Mouse (Mus musculus) cerebellum, adult (tissue): ENCODE results near the gene Urb2.

ENCODE experiments used
- ATAC-seq: cut with Nextera tagmentation; 2 replicates; pipeline ENCODE4 v1.9.2; 2017; ENCODE audit warnings: mild to moderate bottlenecking, moderate library complexity, mixed read lengths; ENCODE audit not compliant: insufficient number of reproducible peaks, low FRiP score, low TSS enrichment

Gene Urb2

DNA sequence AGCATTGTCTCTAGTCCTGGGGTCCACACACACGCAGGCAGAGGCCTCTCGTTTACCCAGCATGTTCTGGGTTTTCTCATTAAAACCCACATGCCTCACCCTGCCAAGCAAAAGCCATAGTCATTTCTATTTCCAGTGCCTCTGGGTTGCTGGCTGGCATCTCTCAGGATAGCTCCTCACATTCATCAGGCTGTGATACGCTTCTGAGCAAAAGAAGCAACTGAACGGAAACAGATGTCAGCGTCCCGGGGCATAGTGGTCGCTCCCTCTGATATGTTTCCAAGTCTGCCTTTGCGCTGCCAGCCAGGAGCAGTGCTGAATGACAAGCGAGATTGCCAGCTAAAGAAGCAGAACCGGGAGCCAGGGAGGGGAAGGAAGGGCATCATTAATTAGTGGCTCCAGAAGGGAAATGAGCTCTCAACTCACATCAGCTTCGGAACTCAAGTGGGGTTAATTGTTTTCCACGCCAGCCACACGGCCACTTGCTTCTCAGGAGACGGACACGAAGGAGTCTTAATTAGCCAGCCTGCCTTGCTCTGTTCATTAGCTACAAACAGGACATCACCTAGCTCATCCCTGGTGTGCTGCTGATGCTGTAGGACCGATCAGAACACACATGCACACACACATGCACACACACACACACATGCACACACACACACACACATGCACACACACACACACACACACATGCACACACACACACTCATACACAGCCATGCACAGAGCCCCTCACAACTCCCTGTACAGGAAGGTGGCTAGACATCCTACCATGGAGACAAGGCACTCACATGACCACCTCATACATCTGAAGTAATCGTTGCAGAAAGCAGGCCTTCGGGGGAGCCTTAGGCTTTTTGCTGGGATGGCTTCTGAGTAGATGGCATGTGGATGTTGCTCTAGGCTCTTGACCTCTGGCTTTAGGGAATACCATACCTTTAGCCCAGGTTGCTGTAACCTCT is 49.3 kb downstream of the Urb2 start:
- no peak for ATAC-seq

GRCm38 (mm10) chr8:124075977-124076376 is 54.7 kb downstream of the Urb2 start:
- ATAC-seq, result no peak

GRCm38 (mm10) chr8:124076416-124076815 is 55.1 kb downstream of the Urb2 start:
- no peak for ATAC-seq

DNA sequence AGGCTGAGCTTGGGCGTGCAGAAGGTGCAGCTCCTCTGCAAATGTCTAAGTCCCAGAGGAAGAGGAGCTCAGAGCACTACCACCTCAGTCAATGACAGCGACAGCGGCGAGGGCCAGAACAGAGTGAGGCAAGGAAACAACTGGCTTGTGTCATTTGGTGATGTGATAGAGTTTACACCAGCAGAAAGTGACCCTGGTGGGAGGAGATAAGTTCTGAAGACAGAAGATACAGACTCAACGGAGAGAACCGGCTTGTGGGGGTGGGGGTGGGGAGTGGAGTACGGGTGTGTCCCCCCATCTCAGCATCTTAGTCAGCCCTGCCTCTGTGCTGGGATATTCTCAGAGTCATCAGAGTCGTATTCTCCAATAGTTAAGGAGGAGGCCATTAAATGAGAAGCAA is 56.1 kb downstream of the Urb2 start:
- no peak for ATAC-seq

DNA sequence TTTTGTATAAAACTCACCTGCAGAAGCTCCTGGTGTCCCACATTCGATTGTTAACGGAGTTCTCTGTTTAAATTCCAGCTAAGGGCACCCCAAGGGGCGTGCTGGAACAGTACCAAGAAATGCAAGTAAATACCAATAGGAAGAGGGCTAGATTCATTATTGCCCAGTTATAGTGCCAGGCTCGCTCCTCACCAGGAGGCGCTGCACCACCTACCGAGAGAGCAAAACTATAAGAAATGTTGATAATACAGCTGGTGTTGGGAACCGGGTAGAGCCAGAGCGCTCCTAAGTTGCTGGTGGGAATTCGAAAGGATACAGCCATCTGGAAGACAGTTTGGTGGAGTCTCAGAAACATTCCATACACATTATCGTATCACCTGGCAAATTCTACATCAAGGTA is 56.7 kb downstream of the Urb2 start:
- no peak for ATAC-seq

DNA sequence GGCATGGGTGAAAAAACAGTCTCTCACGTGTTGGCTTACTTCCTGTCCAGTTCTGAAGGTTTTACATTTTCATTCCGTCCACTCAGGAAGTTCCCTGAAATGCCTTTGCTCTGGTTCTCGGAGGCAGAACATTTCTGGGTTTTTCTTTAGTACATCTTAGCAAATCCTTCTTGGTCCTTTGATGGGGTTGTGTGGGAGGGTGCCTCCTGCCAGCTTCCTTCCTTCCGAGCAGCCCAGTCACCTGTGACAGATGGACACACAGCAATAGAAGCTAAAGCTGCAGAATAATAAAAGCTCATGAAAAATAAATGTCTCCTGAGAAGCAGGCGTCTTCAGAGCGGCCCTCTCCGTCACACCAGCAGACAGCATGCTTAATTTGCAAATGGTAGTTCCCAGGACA is 57.7 kb downstream of the Urb2 start:
- ATAC-seq, result no peak

DNA sequence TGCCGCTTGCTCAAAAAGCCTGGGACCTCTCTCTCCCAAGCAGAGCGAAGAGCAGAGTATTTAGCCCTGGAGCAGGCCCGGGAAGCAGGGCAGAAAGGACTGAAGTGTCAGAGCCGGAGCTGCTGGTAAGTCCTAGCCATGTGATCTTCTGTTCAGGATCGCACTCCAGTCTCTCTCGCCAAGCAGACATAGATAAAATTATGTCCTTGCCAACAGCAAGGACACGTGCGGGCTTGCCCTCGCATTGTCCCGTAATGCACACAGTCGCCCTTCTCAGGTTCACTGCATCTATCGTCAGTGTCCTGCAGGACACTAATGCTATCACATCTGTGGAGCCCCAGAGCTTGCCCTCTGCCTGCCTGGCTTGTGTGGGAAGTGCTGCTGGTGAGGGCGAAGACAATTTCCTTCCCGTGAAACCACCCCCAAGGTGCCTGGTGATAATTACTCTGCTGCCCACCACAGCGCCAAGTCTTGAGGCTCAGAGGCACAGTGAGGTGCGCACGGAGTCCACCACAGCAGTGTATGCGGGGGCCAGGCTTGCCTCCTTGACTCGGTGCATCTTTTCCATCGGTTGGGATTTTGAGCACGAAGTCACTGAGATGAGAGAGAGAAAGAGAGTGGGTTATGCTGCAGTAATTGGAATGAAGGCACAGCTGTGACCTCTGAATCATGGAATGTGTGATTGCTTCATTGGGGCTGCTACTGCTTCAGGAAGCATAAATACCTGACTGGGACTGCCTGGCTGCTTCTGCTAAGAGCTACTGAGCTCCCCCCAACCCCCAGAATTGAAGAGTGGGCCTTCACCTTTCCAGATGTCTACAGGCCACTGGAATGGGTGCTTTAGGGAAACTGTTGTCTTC is 59.4 kb downstream of the Urb2 start:
- ATAC-seq, result no peak

- no peak for ATAC-seq
Measured at GRCm38 (mm10) chr8:124082616-124083015, 61.3 kb downstream of the Urb2 start.

DNA sequence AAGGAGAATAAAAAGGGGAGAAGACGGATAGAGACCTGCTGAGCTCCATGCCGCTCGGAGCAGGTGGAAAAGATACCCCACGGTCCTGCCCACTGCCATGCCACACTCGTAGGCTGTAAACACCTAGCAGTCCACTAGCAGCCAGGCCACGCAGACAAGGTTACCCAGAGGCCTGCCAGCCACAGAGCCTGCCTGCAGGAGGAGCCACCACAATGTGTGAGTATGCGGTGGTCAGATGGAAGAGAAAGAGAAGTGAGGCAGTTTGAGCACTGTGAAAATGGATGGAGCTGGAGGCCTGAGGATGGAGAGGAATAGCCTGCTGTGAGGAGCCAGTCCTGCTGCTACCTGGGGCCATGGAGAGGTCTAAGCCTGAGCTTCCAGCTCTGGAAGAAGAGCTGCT is 62.3 kb downstream of the Urb2 start:
- ATAC-seq, result no peak

GRCm38 (mm10) chr8:124085668-124086067 is 64.4 kb downstream of the Urb2 start:
- no peak for ATAC-seq

GRCm38 (mm10) chr8:124088092-124088613 is 66.8 kb downstream of the Urb2 start:
- no peak for ATAC-seq

DNA sequence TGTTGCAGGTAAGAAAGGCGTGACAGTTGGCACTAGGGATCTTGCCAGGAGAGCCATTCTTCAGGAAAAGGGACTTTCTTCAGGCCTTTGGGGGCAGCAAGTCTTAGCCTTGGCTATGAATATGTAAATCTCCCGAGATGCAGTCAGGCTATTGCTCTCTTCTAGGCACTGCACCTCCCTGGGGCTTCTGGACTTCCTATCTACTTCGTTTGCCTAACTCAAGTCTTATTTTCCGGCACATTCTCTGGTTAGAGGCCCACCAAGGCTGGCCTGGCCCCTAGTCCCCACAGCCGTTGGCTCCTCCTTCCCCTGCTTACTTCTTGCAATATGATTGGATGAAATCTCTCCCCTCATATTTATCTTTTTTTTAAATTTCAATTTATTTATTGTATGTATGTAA is 67.7 kb downstream of the Urb2 start:
- ATAC-seq, result no peak

DNA sequence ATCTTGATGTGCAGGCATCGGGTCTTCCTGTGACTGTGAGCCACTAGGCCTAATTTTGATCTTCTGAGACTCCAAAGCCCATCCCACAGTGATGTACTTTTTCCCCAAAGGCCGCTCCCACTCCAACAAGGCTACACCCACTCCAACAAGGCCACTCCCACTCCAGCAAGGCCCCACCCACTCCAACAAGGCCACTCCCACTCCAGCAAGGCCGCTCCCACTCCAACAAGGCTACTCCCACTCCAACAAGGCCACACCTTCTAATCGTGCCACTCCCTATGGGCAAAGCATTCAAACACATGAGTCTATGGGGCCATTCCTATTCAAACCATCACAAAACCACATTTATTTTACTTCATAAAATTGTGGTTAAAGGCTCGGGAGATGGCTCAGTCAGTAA is 69.2 kb downstream of the Urb2 start:
- ATAC-seq, result no peak
